Mouse (Mus musculus) adrenal gland, adult (tissue): ENCODE measurements around the gene Cd82.

Source experiments
- DNase-seq, 2 experiments: peaks; one replicate each; pipeline ENCODE4 v3.0.0; 2022 to 2023; ENCODE audit warnings: low spot score in 1 of 2; ENCODE audit not compliant: inconsistent age in 2 of 2

Cd82 gene

DNA sequence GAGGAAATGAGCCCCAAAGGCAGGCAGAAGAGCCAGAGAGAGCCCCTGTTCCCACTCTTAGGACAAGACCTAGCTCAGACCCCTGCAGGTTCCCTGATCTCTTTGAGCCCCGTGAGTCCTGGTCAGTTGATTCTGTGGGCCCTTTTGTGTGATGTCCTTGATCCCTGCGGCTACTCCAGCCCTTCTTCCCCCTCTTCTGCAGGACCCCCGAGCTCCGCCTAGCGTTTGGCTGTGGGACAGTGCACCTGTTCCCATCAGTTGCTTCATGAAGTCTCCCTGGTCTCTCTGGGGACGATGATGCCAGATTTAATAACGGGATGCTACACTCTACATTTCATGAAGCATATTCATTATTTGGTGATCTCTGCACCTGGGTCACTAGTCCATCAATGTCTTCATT is 6.2 kb upstream of the Cd82 start:
- no peak for DNase-seq

DNA sequence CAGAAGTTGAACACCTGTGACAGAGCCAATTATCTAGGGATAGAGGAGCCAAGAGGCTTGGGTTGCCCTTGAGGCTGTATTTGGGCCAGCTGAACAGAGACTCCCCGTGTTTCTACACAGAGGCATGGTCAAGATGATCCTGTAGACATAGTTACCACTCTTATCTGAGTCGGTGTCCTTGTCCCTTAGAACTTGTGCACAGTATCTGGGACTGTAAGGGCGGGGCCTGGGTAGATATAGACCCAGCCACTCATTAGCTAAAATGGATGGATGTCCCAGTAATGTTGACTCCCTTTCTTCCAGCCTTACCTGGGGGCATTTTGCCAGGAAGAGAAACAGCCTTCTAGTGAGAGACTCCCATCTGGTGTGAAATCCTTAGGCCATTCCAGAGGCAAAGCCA is 3.4 kb upstream of the Cd82 start:
- DNase-seq: no peak

DNA sequence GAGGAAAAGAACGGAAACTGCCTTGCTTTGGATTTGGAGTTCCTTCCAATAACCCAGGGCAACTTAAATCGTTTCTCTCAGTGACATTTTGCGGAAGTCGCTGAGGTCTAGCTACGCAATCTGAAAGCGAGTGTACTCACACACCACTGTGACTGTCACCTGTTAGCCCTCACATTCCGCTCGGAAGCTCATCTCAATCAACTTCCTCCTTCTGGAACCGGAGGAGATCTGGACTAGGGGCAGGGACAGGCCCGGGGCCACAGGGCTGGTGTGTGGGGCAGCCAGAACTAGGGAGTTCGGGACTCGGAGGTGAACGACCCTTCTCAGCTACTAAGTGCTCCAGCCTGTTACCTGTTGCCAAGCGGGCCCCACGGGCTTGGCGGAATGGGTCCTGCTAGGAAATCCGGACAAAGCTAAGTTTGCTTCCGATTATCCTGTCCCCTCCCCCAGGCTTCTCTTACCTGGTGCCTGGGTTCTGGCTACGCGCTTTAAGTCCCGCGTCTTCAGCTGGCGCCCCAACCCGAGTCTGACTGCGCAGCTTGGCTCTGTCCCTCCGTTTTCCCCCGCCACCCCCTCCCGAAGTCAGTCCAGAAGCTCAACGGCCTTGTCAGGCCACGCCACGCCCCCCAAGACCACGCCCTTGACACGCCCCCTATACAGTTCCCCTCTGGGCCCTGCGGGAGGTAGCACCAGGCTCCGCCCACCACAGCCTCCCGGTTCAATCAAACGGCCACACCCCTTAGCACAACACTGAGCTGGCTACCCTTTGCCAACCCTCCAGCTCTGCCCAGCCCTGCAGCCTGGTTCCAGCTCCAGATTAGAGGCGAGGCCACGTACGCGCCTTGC is 848 bp downstream of the Cd82 start:
- DNase-seq: peak; percentile 99 to 100

DNA sequence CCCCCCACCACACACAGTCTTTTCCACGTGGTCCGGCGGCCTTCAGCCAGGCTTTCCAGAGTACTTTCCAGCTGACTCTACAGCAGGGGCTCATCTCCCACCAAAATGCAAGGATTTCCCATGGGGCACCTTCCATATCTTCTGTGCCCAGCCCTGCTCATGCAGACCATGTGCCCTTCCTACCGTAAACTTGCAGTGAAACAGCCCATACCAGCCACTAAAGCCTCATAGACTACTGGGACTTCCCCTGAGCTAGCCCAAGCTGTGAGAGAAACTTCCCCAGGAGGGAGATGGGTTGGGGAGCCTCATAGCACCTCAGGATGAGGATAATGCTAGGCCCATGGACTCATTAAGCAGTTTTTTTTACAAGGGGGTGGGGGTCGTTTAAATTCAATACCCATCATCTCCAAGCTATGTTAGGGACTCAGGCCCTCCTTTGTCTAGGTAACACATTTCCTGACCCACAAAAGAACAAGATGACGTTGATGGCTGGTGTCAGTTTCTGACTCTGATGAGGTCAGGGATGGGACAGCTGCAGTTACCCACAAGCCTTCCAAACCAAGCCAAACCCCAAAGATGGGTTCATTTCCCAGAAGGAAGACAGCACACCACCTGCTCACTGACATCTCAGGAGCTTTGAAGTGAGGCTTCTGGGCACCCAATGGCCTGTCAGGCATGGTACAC is 2.0 kb downstream of the Cd82 start:
- DNase-seq: peak in 1 of 2 experiments; percentile 40

DNA sequence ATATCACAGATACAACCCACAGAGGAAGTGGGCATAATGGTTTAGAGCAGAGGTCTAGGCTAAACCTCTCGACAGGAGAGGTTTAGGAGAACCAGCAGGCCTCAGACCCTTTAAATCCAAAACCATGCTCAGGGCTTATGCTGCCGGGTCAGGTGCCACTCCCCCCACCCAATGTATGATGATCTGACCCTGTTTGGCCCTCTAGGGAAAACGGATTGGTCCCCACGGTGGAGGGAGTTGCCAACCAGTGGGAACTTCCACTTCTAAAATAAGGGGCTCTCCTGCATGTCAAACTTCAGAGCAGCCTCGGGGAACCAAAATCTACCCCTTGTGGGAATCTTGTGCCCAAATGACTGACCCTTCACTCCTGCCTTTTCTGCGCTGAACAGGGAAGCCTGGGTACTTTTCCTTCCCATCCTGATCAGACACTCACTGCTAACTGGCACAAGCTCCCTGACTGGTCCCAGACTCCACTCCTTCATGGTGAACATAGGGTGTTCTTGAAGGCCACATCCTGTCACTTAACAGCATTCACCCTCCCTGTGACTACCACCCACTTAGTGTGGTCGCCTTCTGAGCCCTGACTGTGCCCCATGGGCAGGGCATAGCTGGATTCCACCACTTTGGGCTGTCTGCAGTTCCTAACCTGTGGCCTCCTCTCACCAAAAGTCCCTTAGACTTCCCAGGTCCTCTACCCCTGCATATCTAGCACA is 3.6 kb downstream of the Cd82 start:
- DNase-seq: no peak

DNA sequence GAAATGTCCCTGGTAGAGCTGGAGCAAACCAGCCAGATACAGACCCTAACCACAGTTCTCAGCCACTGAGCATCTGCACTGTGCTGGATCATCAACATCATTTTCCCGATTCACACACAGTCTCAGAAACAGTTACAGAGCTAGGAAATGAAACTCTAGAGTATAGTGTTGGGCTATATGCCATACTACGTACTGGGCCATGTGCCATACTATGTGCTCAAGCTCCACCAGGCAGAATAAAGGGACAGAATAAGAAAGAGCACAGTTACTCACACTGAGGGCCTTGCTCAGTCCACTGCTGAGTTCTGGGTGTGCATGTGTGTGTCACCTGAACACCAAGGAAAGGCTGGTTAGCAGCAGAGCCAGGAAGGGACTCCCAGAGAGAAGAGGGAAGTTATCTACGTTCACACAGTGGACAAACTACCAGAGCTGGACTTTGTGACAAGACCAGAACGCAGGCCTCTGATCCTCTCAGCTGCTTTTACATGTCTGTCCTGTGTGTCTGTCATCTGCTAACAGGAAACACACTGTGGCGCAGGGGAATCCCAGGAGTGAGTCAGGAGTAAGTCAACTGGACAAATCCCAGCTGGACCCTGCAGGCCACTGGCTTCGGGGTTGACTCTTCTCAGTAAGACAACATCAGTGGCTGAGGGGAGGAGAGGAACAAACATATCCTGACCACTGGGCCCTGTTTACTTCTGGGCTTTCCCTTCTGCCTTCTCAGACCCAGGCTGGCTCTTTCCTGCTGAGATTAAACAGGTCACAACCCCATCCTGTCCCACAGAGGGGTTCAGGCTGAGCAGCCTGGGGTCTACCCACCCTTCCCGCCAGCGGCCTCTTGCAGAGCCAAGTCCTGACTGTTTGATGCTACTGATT is 4.4 kb downstream of the Cd82 start:
- no peak for DNase-seq

DNA sequence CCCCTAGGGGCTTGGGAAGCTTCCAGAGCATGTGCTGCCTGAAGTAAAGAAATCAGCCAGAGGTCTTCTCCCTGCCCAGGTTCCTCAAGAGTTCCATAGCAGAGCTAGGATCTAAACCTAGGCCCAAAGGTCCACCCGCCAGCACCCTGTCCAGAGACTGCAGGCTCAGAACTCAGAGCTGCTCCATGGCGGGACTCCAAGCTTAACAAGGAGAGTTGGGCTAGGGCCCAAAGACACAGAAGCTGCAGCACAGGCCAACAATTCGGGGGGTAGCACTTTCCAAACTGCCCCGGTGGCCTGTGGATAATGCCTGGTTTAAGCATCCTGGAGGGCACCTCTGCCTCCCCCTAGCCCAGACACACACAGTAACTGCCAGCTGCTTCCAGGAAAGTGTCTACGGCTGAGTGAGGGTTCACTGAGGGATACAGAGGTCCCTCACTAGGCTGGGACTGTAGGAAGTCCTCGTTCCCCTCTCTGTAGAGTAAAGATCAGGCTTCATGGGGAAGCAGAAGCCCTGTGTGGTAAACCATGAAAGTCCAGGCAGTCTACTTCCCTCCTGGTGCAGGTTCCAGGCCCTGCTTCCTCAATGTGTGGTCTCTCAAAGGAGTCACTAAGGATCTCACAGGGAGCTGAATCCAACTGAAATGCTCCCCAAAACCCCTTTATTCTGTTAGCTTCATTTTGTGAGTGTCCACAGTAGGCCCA is 5.4 kb downstream of the Cd82 start:
- DNase-seq: peak in 1 of 2 experiments; percentile 47

DNA sequence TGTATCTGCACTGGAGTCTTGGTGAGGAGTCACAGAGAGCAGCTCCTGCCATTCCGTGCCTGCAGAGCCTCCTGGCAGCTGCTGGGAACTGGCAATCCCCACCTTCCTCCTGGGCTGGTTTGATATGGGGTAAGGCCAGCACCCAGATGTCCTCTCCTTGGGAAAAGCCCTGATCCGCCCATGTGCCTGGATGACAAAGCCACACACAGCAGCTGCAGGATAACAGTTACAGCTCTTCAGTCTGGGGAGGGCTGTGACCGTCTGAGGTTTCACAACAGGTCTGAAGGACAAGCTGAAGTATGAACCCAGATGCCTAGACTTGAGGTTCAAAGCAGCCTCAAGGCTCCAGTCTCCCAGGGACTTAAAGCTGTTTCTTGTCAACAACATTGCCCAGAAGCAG is 6.8 kb downstream of the Cd82 start:
- peak; percentile 52 to 83 for DNase-seq

DNA sequence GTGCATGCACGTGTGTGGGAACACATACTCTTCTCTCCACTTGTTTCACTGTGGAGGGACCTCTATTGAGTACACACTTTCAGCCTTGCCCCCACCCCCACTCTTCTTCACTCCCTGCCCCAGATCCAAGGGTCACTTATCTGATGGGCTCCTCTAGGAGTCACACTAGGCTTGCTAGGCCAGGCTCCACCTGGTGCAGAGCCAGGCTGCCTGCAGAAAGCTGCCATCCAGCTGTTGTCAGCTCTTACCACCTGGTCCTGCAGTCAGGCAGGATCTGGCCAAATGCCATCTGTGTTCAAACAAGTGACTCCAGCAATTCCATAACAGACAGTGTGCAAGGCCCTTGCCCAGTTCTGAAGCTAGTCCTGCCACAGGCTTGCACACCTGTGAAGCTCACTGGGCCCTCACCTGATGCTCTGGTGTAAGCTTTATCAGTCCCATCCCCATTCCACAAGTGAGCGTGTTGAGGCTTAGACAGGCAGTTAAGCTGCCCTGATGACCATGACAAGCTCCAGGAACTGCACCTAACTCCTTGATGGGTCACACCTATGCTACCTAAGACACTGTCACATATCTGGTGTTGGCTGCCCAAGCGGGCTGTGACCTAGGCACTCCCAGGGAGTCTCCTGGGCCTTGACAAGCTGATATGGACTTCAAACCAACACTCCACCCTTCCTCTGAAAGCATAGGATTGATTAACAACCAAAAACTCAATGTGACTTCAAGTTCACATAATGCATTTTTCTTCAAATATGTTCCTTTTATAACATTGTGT is 7.9 kb downstream of the Cd82 start:
- DNase-seq: peak in 1 of 2 experiments; percentile 65

DNA sequence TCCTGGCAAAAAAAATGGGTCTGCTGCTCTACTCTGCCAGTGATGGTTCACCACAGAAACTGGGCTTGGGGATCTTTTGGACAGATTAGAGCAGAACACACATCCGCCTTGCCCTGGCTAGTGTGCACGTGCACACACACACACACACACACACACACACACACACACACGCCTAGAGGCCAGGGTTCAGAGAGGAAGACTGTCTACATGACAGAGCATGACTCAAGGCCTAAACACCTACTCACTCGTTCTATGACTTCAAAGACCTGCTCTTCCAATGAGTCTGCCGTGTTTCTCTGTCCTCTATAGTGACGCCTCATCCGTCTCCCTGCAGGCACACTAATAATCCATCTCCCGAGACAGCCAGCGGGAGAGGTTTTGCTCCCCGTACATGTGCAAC is 8.6 kb downstream of the Cd82 start:
- DNase-seq: peak in 1 of 2 experiments; percentile 75

DNA sequence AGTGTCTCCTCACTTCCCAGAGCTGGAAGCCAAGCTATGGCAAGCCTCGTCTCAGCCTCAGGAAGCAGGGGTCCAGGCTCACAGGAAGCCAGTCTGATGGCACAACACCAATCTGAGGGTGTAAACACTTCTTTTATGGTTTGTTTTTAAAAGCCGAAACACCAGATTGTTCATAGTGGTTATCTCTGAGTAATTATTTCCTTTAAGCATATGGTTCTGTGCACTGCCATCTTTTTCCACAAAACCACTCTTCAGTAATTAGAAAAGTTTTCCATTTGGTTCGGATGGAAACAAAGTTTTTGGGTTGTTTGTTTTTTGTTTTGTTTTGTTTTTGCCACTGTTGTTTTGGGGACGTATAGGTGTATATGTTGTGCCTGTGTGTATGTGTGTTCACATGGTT is 9.9 kb downstream of the Cd82 start:
- no peak for DNase-seq

DNA sequence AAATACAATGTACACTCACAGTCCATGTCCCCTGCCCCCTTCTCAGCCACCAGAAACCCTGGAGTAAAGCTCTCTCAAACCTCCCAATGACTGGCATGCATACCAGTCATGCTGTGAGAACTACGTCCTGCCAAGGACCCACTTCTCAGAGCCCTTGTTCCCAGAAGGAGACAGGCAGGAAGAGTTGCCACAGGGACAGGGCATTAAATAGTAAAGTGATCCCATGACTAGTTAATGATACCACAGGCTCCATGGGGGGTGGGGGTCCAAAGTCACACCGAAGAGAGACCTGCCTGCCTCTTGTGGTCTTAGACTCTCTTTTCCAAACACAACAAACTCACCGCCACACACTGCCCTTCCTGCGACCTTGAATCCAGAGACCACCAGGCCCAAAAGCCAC is 10.4 kb downstream of the Cd82 start:
- DNase-seq: no peak

DNA sequence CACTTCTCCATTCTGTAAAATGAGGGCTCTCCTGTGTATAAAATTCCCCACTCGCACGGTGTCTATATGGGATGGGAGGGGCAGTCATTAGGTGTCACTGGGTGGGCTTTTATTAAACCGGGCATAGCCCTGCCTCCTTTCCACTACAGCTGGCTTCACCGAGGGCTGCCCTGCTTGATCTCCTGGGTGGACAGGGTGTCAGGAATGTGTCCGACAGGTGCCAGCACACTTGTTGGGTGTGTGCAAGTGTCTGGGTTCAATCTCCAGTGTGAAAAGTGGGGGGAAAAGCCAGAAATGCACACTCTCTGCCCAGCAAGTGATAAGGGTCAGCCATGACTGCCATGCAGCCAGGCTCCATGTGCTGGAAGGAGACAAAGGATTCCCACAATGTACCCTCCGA is 10.9 kb downstream of the Cd82 start:
- DNase-seq: no peak

DNA sequence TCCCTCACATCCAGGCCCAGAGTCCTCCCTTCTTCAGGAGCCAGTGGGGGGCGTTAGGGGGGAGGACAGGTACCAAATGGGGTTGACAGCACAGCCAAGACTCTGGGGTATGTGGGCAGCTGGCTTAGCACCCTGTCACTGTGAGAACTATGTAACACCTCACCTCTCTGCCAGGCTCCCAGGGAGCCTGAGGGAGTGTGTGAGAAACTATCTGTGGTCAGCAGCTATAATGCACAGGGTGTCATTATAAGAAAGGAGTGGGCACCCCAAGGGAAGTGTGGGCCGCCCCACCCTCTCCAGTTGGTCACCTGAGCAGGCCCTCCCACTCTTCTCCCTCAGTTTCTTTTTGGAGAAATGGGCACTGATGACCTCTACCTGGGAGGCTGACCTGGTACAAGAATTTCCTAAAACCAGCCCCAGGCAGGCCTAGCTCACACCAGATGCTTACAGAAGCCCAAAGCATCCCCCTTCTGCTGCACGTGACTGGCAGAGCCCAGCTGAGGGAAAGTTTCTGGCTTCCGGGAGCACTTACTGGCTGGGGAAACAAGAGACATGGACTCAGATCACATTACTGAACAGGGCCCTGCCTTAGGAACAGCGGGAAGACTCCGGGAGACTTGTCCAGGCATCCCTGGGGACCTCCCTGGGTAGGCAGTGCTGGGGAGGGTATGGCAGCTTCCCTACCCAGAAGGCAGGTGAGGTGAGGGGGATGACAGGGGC is 11.6 kb downstream of the Cd82 start:
- DNase-seq: no peak

DNA sequence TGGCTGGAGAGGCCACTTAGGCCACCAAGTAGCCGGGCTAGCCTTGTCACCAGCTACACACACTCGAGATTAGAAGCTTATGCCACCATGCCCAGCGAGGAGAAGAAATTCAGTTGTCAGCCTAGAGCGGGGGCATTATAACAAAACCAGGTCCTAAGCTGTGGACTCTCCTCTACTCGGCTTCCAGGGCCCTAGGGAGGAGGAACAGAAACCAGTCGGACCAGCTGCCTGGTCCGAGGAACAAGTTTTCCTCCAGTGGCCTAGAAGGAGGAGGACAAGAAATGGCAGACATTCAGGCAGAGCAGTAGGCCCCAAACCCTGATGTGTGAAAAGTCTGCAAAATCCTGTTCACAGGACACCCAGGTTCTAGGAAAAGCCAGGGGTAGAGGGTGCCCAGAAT is 12.2 kb downstream of the Cd82 start:
- DNase-seq: no peak

DNA sequence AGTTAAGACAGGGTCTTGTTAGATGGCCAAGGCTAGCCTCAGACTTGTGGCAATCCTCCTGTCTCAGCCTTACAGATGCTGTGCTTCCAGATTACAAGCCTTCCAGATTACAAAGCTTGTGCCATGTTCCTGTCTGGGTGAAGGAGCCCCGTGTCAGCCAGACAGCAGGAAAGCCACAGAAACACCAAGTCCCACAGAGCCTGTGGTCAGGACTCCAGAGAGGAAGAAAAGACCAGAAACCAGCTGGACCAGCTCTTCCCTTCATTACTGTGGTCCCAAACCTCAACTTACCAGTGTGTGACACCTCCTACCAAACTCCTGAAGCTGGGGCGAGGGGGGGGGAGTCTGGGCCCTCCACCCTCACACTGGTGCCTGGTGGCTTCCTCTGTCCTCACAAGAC is 13.3 kb downstream of the Cd82 start:
- DNase-seq: no peak

DNA sequence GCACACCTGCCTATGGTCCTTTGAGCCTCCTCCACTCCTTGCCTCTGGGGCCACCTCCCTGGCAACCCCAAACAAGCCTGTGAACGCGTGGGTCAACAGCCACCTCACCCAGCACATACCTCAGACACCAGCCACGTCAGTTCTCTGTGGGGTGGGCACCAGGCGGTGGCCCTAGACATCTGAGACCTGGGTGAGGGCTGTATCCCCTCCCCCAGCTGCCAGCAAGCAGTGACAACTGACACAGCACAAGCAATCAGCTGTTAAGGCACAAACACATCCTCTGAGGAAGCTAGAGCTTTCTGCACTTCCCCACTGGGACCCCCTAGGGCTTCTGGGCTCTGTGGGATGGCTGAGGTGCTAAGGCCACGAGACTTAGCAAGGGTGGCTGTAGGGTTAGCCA is 14.2 kb downstream of the Cd82 start:
- no peak for DNase-seq

DNA sequence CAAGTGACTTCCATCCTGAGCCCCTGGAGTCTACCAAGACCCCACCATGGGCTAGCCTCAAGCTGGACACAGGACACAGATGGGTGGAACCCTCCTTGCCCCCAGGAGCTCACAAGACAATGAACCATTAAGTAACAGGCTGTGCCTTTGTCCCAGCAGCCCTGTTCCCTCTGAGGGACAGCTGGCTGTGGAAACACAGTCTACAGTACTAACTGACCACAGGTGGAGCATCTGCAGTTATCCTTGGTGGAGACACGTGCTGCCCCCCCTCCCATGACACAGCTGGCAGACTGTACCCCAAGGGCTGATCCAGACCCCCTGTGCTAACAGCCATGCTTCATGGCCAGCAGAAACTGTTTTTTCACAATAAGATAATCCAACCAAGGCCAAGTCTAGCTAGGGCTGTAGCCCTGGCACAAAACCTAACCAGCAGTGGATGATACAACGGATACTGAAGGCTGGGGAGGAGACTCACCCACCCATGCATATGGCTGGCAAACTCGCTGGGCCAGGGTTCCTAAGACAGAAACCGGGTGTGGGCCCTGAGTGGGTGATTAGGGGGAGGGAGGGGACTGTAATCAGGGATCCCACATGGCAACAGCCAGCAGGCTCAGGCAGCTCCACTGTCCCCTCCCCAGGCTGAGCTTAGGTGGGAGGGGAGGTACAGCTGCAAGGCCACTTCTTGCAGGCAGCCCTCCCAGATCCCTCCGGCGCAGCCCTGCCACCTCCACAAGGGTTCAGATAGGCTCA is 15.3 kb downstream of the Cd82 start:
- peak in 1 of 2 experiments; percentile 40 for DNase-seq
